Mouse (Mus musculus) limb, embryonic 14.5 days (tissue): ENCODE data around the gene Cbfa2t3. TPM values are rescaled to one million over a fixed set of nuclear protein-coding genes. Genes with fewer than 3 reads are reported as not detected.

Experiments
- ATAC-seq: fragments of 200-750 bp; cut with Nextera tagmentation; 2 replicates; pipeline ENCODE4 v1.8.0; 2017; ENCODE audit warnings: low read depth, moderate number of reproducible peaks, moderate TSS enrichment; ENCODE audit not compliant: low FRiP score
- DNase-seq: peaks from one replicate; pipeline ENCODE4 v3.0.0-alpha.2; 2015; ENCODE audit warnings: low spot score
- H3K27ac ChIP-seq: fragments of 300-500 bp; sonication (generic); replicated peaks from 2 replicates; pipeline ENCODE4 v1.5.1; 2014; ENCODE audit warnings: low read depth, mild to moderate bottlenecking, low read length, moderate library complexity, mixed read lengths
- H3K27me3 ChIP-seq: fragments of 300-500 bp; sonication (generic); 2 replicates; pipeline ENCODE4 v1.6.1; 2014; ENCODE audit warnings: low read length, mixed read lengths; ENCODE audit not compliant: control insufficient read depth, insufficient read depth
- H3K36me3 ChIP-seq: fragments of 300-500 bp; sonication (generic); 2 replicates; pipeline ENCODE4 v1.6.1; 2014; ENCODE audit warnings: mild to moderate bottlenecking, low read length, moderate library complexity, mixed read lengths; ENCODE audit not compliant: control insufficient read depth, insufficient read depth
- H3K4me1 ChIP-seq: fragments of 300-500 bp; sonication (generic); 2 replicates; pipeline ENCODE4 v1.6.1; 2014; ENCODE audit warnings: antibody characterized with exemption, low read length, mixed read lengths; ENCODE audit not compliant: control insufficient read depth, insufficient read depth
- H3K4me2 ChIP-seq: fragments of 300-500 bp; sonication (generic); replicated peaks from 2 replicates; pipeline ENCODE4 v1.6.1; 2014; ENCODE audit warnings: low read depth, mild to moderate bottlenecking, low read length, moderate library complexity; ENCODE audit not compliant: severe bottlenecking
- H3K4me3 ChIP-seq: fragments of 300-500 bp; sonication (generic); replicated peaks from 2 replicates; pipeline ENCODE4 v1.5.1; 2014; ENCODE audit warnings: low read length
- H3K9ac ChIP-seq: fragments of 300-500 bp; sonication (generic); 2 replicates; pipeline ENCODE4 v1.6.1; 2014; ENCODE audit warnings: mild to moderate bottlenecking, low read depth, low read length, moderate library complexity; ENCODE audit not compliant: severe bottlenecking
- H3K9me3 ChIP-seq: fragments of 300-500 bp; sonication (generic); 2 replicates; pipeline ENCODE4 v1.6.1; 2016; ENCODE audit warnings: low read length; ENCODE audit not compliant: control insufficient read depth
- POLR2A ChIP-seq: fragments of 200-500 bp; IDR thresholded peaks from 2 replicates; pipeline ENCODE4 v1.8.0; 2012; ENCODE audit warnings: inconsistent platforms, mild to moderate bottlenecking, moderate library complexity, borderline replicate concordance; ENCODE audit not compliant: insufficient read depth, insufficient read length; ENCODE audit errors: extremely low read depth
- whole genome bisulfite sequencing: fragments of 180-500 bp; shearing (Covaris S2); extraction: QIAGEN DNeasy Blood & Tissue Kit; methylation state at CpG from one replicate; pipeline ENCODE4 v1.1.7; 2014; 5-methylcytosine and 5-hydroxymethylcytosine counted together
- polyA plus RNA-seq, 2 experiments: library from polyadenylated mRNA; depleted of rRNA in 1 of 2; stranded (reverse) in 1 of 2; unstranded in 1 of 2; fragments of >200 nt; fragmentation: Nextera tagmentation in 1 of 2; extraction: Ambion mirVana in 1 of 2; gene quantifications; 2 replicates each; pipeline versions ENCODE4 v1.2.1 to v1.2.3; 2012 to 2014

Gene Cbfa2t3
- polyA plus RNA-seq (2012; rRNA removed) (6.1 and 7.2 TPM in 2 replicates), polyA plus RNA-seq (2014; fragmentation: Nextera tagmentation; extraction: Ambion mirVana) (6.0 and 6.1 TPM in 2 replicates)

DNA sequence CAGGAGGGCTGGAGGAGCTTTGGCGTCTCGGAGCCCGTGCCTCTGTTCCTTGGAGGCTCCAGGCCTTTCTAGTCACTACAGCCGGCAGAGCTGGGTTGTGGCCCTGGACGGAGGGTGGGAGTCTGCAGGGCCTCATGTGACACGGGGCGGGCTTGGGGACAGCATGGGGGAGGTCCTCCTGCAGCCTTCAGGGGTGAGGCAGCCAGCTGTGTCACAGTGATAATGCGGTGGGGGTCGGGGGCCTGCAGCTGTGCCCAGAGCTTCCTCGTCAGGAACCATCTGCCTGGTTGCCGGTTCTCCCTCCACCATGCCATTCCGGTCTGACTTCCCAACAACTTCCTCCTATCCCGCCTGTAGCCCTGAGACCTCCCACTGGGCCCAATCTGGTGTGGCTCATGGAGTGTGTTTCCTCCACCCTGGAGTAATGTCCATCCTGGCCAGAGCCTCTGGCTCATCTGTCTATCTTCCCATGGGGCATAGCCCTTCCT lies at the start of gene Cbfa2t3:
TSS of gene Cbfa2t3 (minus strand) at position 105 of the 488 bp plus-strand sequence.
- H3K27me3 ChIP-seq: no peaks in the 10 kb centered on the region
- H3K4me2 ChIP-seq: no peak within 1 kb of the TSS
- DNase-seq: no peak
- TF ChIP-seq POLR2A: no peak
- H3K36me3 ChIP-seq: no peaks in the 10 kb centered on the region
- no peaks in the 10 kb centered on the region for H3K9me3 ChIP-seq
- H3K4me1 ChIP-seq: no peaks in the 10 kb centered on the region
- H3K27ac ChIP-seq: no peak within 1 kb of the TSS
- WGBS: 50% methylated on average over 13 of the region's 13 CpGs
- no peak for ATAC-seq
- no peak within 1 kb of the TSS for H3K9ac ChIP-seq
- no peak within 1 kb of the TSS for H3K4me3 ChIP-seq

DNA sequence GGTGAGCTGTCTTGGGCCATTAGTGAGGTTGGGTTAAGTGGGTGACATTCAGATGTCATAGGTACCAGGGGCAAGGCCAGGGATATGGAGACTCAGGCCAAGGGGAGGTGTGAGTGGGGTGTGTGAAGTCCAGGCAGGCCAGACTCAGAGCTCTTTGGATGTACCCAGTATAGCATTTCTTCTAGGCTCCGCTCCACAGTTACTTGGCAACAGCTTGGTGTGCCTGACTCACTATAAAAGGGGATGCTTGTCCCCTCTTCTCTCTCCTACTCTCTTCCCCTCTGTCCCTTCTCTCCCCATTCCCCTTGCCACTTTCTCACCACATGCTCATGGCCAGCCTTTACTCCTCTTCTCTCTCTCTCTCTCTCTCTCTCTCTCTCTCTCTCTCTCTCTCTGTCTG lies 48.9 kb upstream of the Cbfa2t3 start:
- no peak for TF ChIP-seq POLR2A
- ATAC-seq (no peak), DNase-seq (no peak)
- Histone ChIP-seq H3K9me3 (no peaks in the 10 kb centered on the region), H3K4me3 (no peak overlapping the region), H3K36me3 (no peaks in the 10 kb centered on the region), H3K4me1 (peaks cover 19% of the 10 kb centered on the region), H3K4me2 (no peak overlapping the region), H3K27me3 (no peaks in the 10 kb centered on the region), H3K27ac (no peak overlapping the region), H3K9ac (no peak overlapping the region)
- whole genome bisulfite sequencing: 100% methylated on average over 1 of the region's 1 CpGs

DNA sequence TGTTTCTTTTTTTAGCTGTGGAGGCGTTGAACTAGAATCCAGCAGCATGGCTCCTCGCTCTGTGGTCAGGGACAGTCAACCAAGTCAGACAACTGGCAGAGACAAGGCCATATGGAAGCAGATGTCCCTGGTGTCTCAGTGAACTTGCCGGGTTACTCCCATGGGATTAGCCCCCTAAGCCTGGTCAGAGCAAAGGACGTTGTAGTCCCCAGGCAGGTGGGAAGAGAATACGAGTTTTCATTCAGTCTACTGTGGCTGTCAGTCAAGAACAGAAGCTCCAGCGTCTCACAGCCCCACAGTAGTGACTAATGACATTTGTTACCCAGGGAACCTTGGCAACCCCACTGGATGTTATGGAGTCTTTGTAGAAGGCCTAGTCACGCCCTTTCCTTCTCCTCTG lies 47.5 kb upstream of the Cbfa2t3 start:
- peak; percentile 67 for ATAC-seq

DNA sequence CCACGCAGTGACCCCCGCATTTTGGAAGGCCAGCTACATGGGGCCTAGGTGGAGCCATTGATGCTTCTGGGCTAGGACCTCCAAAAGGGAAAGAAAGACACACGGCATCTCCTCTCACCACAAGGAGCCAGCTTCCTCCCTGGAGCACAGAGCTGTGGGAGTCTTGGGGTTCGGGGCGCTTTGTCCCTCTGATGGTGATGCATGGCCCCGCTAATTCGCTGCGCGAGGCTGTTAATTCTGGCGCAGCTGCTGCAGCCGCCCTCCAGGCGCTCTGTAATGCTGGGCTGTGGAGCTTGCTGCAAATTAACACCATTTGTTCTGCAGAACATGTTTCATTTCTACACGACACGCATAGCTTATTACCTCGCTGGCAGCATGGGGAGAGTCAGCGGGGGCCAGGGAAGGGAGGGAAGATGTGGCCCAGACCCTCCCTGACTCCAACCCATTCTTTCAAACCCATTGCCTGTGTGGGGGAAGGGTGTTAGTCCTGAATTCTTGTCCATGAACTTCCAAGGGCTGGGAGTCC lies 46.9 kb upstream of the Cbfa2t3 start:
- peak; percentile 42 for DNase-seq
- H3K27me3 ChIP-seq: no peaks in the 10 kb centered on the region
- peak overlapping the region; percentile 24 for H3K4me2 ChIP-seq
- H3K27ac ChIP-seq: 0 out of 2 replicates have a peak overlapping the region, but pooled peaks have one; percentile 30
- TF ChIP-seq POLR2A: no peak
- no peaks in the 10 kb centered on the region for H3K36me3 ChIP-seq
- peak overlapping the region; percentile 8; the same call in 1 of the 2 replicates for H3K9ac ChIP-seq
- H3K4me3 ChIP-seq: no peak overlapping the region
- ATAC-seq: peak; percentile 53
- peaks cover 19% of the 10 kb centered on the region for H3K4me1 ChIP-seq
- 6% methylated on average over 16 of the region's 16 CpGs for WGBS
- H3K9me3 ChIP-seq: no peaks in the 10 kb centered on the region

More for the DNA sequence above, 47.5 kb upstream of the Cbfa2t3 start:
- DNase-seq: peak; percentile 39
- Histone ChIP-seq H3K9ac (no peak overlapping the region), H3K27ac (0 out of 2 replicates have a peak overlapping the region, but pooled peaks have one; percentile 30), H3K9me3 (no peaks in the 10 kb centered on the region), H3K4me1 (peaks cover 19% of the 10 kb centered on the region), H3K4me3 (no peak overlapping the region), H3K4me2 (no peak overlapping the region), H3K27me3 (no peaks in the 10 kb centered on the region), H3K36me3 (no peaks in the 10 kb centered on the region)
- TF ChIP-seq POLR2A: no peak
- 41% methylated on average over 7 of the region's 7 CpGs for WGBS

DNA sequence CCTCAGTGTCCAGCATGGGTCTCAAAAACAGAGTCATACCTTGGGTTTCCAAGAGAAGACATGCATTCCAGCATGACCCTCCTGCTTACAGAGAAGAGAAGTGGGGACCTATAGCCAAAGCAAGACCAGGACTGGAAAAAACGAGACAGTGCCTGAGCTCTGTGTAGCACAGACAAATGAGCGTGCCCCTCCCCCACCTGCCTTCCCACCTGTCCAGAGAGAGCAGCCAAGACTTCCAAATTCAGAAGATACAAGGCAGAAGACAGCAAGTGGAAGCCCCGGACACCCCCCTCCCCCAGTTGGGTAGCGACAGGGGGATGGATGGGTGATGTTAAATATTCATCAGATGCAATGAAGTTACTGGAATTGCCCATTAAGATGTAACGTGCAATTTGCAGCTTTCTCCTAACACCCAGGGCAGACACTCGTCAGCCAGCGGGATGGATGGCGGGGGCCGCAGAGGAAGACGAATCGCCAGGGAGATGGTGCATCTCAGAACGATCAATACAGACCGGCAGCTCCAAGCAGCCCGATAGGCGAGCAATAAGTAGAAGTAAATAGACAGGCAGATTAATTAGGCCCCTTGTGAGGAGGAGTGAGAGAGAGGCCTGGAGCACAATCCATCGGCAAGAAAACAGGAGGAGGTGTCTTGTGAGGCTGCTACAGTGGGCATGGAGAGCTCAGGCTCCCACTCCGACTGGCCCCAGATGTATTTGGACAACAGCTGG lies 46.3 kb upstream of the Cbfa2t3 start:
- Histone ChIP-seq H3K27me3 (no peaks in the 10 kb centered on the region), H3K27ac (0 out of 2 replicates have a peak overlapping the region, but pooled peaks have one; percentile 2), H3K9ac (peak overlapping the region; percentile 8; the same call in 1 of the 2 replicates), H3K4me3 (no peak overlapping the region), H3K36me3 (no peaks in the 10 kb centered on the region), H3K9me3 (no peaks in the 10 kb centered on the region), H3K4me2 (peak overlapping the region; percentile 24), H3K4me1 (peaks cover 19% of the 10 kb centered on the region)
- WGBS: 20% methylated on average over 17 of the region's 17 CpGs
- no peak for DNase-seq
- ATAC-seq: no peak
- no peak for TF ChIP-seq POLR2A
